Mouse (Mus musculus) kidney, postnatal 0 days (tissue): ENCODE measurements around the gene Fkbpl. TPM values are rescaled to one million over a fixed set of nuclear protein-coding genes. Genes with fewer than 3 reads are reported as not detected.

Source experiments
- ATAC-seq: fragments of 200-750 bp; cut with Nextera tagmentation; replicated peaks from 2 replicates; pipeline ENCODE4 v1.8.0; 2017; ENCODE audit warnings: low read depth, moderate number of reproducible peaks, moderate TSS enrichment, moderate library complexity; ENCODE audit not compliant: low FRiP score
- DNase-seq: peaks from one replicate; pipeline ENCODE4 v3.0.0-alpha.2; 2016; ENCODE audit warnings: low spot score
- H3K27ac ChIP-seq: fragments of 300-500 bp; sonication (generic); 2 replicates; pipeline ENCODE4 v1.5.1; 2014; ENCODE audit warnings: mild to moderate bottlenecking
- H3K27me3 ChIP-seq: fragments of 300-500 bp; sonication (generic); 2 replicates; pipeline ENCODE4 v1.6.1; 2014; ENCODE audit warnings: low read length, mixed read lengths; ENCODE audit not compliant: insufficient read depth
- H3K36me3 ChIP-seq: fragments of 300-500 bp; sonication (generic); 2 replicates; pipeline ENCODE4 v1.6.1; 2014; ENCODE audit warnings: low read length, mixed read lengths; ENCODE audit not compliant: insufficient read depth
- H3K4me1 ChIP-seq: fragments of 300-500 bp; sonication (generic); replicated peaks from 2 replicates; pipeline ENCODE4 v1.6.1; 2014; ENCODE audit warnings: antibody characterized with exemption, low read length, mixed read lengths; ENCODE audit not compliant: insufficient read depth
- H3K4me2 ChIP-seq: fragments of 300-500 bp; sonication (generic); 2 replicates; pipeline ENCODE4 v1.6.1; 2014; ENCODE audit warnings: mild to moderate bottlenecking, low read length, moderate library complexity, mixed read lengths
- H3K4me3 ChIP-seq: fragments of 300-500 bp; sonication (generic); replicated peaks from 2 replicates; pipeline ENCODE4 v1.5.1; 2014; ENCODE audit warnings: low read depth, low read length
- H3K9ac ChIP-seq: fragments of 300-500 bp; sonication (generic); 2 replicates; pipeline ENCODE4 v1.6.1; 2014; ENCODE audit warnings: low read depth, low read length
- H3K9me3 ChIP-seq: fragments of 300-500 bp; sonication (generic); replicated peaks from 2 replicates; pipeline ENCODE4 v1.6.1; 2016; ENCODE audit warnings: low read length, inconsistent platforms, mixed read lengths
- CTCF ChIP-seq: IDR thresholded peaks from 2 replicates; pipeline ENCODE4 v1.5.1; 2016; ENCODE audit warnings: antibody characterized with exemption, low read depth, mild to moderate bottlenecking, moderate library complexity
- WGBS: fragments of 180-500 bp; shearing (Covaris S2); extraction: QIAGEN DNeasy Blood & Tissue Kit; methylation state at CpG from one replicate; pipeline ENCODE4 v1.1.7; 2014; 5-methylcytosine and 5-hydroxymethylcytosine counted together
- polyA plus RNA-seq: library from polyadenylated mRNA; unstranded; fragments of >200 nt; fragmentation: Nextera tagmentation; extraction: Ambion mirVana; gene quantifications from 2 replicates; pipeline ENCODE4 v1.2.1, GENCODE M21; 2015

The Fkbpl gene
- polyA plus RNA-seq, 1 experiment from 2014 or later = 16.4 TPM

DNA sequence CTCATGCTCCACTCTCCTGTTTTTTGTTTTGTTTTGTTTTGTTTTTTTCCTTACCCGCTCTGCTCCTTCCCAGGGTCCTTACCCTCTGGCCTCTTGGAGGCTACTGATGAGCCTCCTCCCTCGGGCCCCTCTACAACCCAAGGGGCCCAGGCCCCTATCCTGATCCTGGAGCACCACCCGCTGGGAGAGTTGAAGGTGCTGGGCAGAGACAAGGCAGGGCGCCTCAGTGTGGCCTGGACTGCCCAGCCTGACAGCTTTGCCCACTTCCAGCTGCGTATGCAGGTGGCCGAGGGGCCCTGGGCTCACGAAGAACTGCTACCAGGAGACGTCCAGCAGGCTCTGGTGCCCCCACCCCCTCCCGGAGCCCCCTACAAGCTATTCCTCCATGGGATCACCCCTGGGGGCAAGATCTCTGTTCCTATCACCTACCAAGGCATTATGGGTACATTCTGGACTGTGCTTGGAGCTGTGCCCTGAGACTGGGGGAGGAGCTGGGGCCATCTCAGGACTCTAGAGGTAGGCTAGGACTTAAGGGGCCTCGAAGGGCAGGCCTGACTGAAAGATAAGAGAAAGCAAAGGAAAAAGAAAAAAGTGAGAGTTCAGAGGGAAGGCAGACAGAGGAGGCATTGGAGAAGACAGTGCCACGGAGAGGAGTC lies 37.4 kb downstream of the Fkbpl start:
- no peak overlapping the region for H3K4me3 ChIP-seq
- H3K27ac ChIP-seq = no peak overlapping the region
- ATAC-seq (no peak), DNase-seq (no peak)
- no peak; the same call in 1 of the 2 replicates for TF ChIP-seq CTCF
- no peaks in the 10 kb centered on the region for H3K36me3 ChIP-seq
- 70% methylated on average over 11 of the region's 11 CpGs for WGBS
- no peak overlapping the region for H3K4me2 ChIP-seq
- H3K9ac ChIP-seq = no peak overlapping the region
- no peaks in the 10 kb centered on the region for H3K9me3 ChIP-seq
- H3K4me1 ChIP-seq = 0 out of 2 replicates have a peak, but pooled peaks cover 5% of the 10 kb centered on the region
- peaks cover 9% of the 10 kb centered on the region; the same call in 1 of the 2 replicates for H3K27me3 ChIP-seq

DNA sequence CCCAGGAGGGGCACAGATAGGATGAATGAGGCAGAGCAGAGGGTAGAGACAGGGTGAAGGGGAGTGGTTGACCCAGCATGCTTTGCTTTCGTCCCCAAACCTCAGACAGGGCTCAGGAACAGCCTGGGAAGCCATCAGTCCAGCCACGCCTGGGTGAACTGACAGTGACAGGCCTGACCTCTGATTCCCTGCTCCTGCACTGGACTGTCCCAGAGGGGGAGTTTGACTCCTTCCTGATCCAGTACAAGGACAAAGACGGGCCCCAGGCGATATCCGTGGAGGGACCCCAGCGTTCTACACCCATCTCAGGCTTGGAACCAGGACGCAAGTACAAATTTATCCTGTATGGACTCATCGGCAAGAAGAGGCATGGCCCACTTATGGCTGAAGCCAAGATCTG lies 38.6 kb downstream of the Fkbpl start:
- Histone ChIP-seq H3K9me3 (no peaks in the 10 kb centered on the region), H3K36me3 (no peaks in the 10 kb centered on the region), H3K4me3 (no peak overlapping the region), H3K27ac (no peak overlapping the region), H3K4me1 (0 out of 2 replicates have a peak, but pooled peaks cover 5% of the 10 kb centered on the region), H3K4me2 (no peak overlapping the region), H3K9ac (no peak overlapping the region), H3K27me3 (peaks cover 8% of the 10 kb centered on the region; the same call in 1 of the 2 replicates)
- DNase-seq = no peak
- ATAC-seq = no peak
- WGBS = 63% methylated on average over 8 of the region's 8 CpGs
- no peak for TF ChIP-seq CTCF

DNA sequence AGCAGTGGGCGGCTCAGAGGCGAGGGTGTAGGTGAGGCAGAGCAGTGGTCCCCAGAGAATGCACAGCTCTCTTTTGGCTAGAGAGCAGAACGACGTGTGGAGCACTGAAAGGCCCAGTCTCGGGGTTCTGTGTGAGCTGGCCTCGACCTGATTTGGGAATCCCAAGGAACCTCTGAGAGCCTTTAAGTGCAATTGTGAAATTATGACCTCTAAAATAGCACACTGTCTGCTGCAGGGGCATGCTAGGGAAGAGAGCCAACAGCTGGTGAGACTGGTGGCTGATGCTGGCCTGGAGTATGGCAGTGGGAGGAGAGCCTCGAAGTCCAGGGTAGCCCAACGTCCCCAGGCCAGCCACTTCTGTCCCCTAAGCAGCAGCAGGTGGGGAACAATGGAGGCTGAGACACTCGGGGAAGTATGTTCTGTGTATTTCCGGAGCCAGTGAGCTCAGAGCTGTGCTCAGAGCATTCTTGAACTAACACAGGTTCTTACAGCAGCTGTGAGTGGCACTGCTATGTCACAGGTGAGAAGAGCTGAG lies 39.2 kb downstream of the Fkbpl start:
- 67% methylated on average over 10 of the region's 10 CpGs for WGBS

DNA sequence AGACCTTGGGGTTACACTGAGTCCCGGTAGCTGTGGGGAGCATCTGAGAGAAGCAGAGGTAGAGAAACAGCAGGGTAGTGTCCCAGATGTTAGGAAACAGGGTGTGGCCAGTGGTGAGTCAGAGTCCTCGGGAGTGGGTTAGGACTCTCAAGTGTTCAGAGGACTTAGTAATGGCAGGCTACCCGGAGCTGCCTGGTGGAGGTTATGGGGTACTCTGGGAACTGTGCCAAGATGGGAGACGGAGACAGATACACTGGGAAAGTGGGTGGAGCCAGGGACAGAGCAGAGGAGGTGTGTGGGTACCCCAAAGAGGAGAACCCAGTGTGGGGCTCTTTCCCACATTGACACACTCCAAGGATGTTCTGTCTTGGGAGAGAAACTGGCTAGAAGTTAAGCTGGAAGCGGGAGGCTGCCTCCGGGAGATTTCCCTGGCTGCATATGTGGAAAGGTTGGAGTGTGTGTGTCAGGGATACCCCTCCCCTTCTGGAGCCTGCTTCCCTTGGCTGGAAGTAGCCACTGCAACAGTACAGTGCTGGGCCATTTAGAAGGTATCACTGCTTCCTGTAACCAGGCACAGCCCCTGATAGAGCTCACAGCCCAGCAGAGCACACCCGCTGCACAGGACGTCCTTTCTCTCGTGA lies 39.8 kb downstream of the Fkbpl start:
- Histone ChIP-seq H3K36me3 (no peaks in the 10 kb centered on the region), H3K4me1 (0 out of 2 replicates have a peak, but pooled peaks cover 5% of the 10 kb centered on the region), H3K4me2 (no peak overlapping the region), H3K4me3 (no peak overlapping the region), H3K9me3 (no peaks in the 10 kb centered on the region), H3K9ac (no peak overlapping the region), H3K27me3 (peaks cover 5% of the 10 kb centered on the region; the same call in 1 of the 2 replicates), H3K27ac (no peak overlapping the region)
- 51% methylated on average over 9 of the region's 9 CpGs for WGBS
- DNase-seq (no peak), ATAC-seq (no peak)
- no peak for TF ChIP-seq CTCF

More for the DNA sequence above, 39.2 kb downstream of the Fkbpl start:
- Histone ChIP-seq H3K9me3 (no peaks in the 10 kb centered on the region), H3K4me3 (no peak overlapping the region), H3K27ac (no peak overlapping the region), H3K4me2 (no peak overlapping the region), H3K36me3 (no peaks in the 10 kb centered on the region), H3K27me3 (peaks cover 5% of the 10 kb centered on the region; the same call in 1 of the 2 replicates), H3K4me1 (0 out of 2 replicates have a peak, but pooled peaks cover 5% of the 10 kb centered on the region), H3K9ac (no peak overlapping the region)
- ATAC-seq (no peak), DNase-seq (no peak)
- no peak for TF ChIP-seq CTCF

DNA sequence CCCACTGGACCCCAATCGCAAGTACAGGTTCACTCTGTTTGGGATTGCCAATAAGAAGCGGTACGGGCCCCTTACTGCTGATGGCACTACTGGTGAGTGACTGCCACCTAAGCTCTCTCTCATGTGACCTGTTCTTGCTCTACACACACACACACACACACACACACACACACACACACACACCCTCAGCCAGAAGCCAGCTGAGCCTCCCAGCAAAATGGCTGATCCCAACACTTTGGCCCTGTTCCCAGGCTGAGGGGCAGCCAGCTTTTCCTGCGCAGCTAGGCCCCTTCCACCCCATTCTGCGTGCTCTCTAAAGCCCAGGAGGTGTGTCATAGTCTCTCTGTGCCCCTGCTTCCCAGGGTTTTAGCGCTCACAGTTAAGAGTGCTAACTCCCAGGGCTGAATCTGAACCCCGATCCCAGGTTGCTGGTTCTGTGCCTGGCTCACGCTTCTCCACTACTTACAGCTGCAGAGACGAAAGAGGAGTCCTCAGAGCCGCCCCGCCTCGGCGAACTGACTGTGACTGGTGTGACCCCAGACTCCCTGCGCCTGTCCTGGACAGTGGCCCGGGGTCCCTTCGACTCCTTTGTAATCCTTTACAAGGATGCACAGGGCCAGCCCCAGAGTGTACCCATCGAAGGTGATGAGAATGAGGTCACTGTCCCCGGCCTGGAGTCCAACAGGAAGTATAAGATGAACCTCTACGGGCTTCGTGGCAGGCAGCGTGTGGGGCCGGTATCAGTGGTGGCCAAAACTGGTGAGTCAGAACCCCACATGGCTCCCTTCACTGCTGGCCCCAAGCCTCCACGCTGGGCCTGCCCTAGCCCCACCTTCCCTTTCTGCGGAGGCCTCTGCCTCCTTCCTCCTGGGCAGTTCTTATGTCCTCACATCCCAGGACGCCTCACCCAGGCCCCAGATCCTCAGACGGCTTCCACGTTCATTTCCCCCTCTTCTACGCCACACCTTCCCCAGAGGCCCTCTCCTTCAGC lies 40.9 kb downstream of the Fkbpl start:
- no peaks in the 10 kb centered on the region for H3K36me3 ChIP-seq
- no peak overlapping the region for H3K27ac ChIP-seq
- no peaks in the 10 kb centered on the region for H3K27me3 ChIP-seq
- 75% methylated on average over 28 of the region's 28 CpGs for WGBS
- no peak overlapping the region for H3K4me3 ChIP-seq
- H3K9me3 ChIP-seq = no peaks in the 10 kb centered on the region
- H3K4me2 ChIP-seq = no peak overlapping the region
- ATAC-seq (no peak), DNase-seq (no peak)
- no peak for TF ChIP-seq CTCF
- 0 out of 2 replicates have a peak, but pooled peaks cover 5% of the 10 kb centered on the region for H3K4me1 ChIP-seq
- H3K9ac ChIP-seq = no peak overlapping the region
